Mouse (Mus musculus): Measurements from ENCODE around the gene Gm21818. TPM values are rescaled to one million over a fixed set of nuclear protein-coding genes. Genes with fewer than 3 reads are reported as not detected.

The Gm21818 gene
- not detected in 4 replicates for total RNA-seq (2023; ENCODE audit: inconsistent age)

DNA sequence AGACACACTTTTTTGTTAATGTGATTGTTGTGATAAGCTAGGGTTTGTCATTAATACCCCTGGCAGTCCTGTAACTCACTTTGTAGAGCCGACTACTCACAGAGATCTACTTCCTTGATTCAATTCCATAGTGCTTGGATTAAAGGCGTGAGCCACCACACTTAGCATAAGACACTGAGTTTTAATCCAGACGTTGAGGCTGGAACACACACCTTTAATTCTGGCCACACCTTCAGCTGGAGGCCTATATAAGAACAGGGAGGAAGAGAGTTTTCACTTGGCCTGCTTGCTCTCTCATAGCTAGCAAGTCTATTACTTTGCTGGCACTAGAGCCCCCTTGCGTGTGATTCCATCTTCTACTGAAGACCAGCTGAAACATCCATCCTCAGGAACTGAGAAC is at the start of gene Gm21818:
Gene Gm21818, plus strand, starts transcription at position 301 of the 400 bp plus-strand sequence.

DNA sequence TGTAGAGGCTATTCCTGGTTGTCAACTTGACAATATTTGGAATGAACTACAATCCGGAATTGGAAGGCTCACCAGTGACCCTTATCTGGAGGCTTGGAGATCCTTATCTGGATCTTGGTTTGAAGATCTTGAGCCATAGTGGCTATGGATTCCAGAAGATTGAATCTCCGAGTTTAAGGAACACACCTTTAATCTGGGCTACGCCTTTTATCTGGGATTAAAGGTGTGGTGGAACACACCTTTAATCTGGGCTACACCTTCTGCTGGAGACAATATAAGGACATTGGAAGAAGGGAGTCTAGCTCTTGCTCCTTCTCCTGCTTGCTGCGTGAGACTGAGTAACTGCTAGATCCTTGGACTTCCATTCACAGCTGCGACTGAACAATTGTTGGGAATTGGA is 32.3 kb upstream of the Gm21818 start, which contains the start of gene Gm20767:
Gene Gm20767, plus strand, starts transcription at position 301 of the 400 bp plus-strand sequence.

DNA sequence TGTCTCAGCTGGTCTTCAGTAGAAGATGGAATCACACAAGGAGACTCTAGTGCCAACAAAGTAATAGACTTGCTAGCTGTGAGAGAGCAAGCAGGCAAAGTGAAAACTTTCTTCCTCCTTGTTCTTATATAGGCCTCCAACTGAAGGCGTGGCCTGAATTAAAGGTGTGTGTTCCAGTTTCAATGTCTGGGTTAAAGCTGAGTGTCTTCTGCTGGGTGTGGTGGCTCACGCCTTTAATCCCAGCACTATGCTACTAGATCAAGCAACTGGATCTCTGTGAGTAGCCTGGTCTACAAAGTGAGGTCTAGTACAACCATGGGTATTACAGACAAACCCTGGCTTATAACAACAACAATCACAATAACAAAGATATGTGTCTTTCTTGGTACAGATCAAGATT is 43.6 kb downstream of the Gm21818 start, which contains the start of gene Gm21762:
Gene Gm21762, minus strand, starts transcription at position 101 of the 400 bp plus-strand sequence.

Other genes starting within 250 kb of the Gm21818 start
- gene Gm21761, start 243.2 kb upstream of the Gm21818 start, total RNA-seq (2023; ENCODE audit: inconsistent age): not detected in 4 replicates
- 0.71 to 0.81 TPM in 2 of 4 replicates, not detected in the others for gene B020031M17Rik, start 221.6 kb upstream of the Gm21818 start, total RNA-seq (2023; ENCODE audit: inconsistent age)
- not detected in 4 replicates for gene Gm36079, start 145.4 kb upstream of the Gm21818 start, total RNA-seq (2023; ENCODE audit: inconsistent age)
- 0.36 TPM in 1 of 4 replicates, not detected in the others for gene Gm21188, start 120.2 kb upstream of the Gm21818 start, total RNA-seq (2023; ENCODE audit: inconsistent age)
- not detected in 4 replicates for gene Gm20767, start 32.2 kb upstream of the Gm21818 start, total RNA-seq (2023; ENCODE audit: inconsistent age)
- 0.80 TPM in 1 of 4 replicates, not detected in the others for gene Gm21762, start 43.5 kb downstream of the Gm21818 start, total RNA-seq (2023; ENCODE audit: inconsistent age)
- gene Gm21731, start 66.7 kb downstream of the Gm21818 start, total RNA-seq (2023; ENCODE audit: inconsistent age): not detected in 4 replicates
- gene AF067061, start 90.7 kb downstream of the Gm21818 start, total RNA-seq (2023; ENCODE audit: inconsistent age): 0.60 to 1.1 TPM (median 0.70 TPM) in 4 replicates
- gene BC147527, start 128.0 kb downstream of the Gm21818 start, total RNA-seq (2023; ENCODE audit: inconsistent age): 2.5 to 5.6 TPM (median 4.4 TPM) in 4 replicates
- gene Tcstv3, start 144.4 kb downstream of the Gm21818 start, total RNA-seq (2023; ENCODE audit: inconsistent age): not detected in 4 replicates

Data from B cell, adult (primary cell).